Mouse (Mus musculus) brain, embryonic 14.5 days (tissue): ENCODE measurements around the gene Fam213a. TPM values are rescaled to one million over a fixed set of nuclear protein-coding genes. Genes with fewer than 3 reads are reported as not detected.

Source experiments
- DNase-seq: peaks from one replicate; pipeline ENCODE4 v3.0.0-alpha.2; 2011; ENCODE audit warnings: low read depth
- CTCF ChIP-seq: fragments of 200-500 bp; IDR thresholded peaks from 2 replicates; pipeline ENCODE4 v1.5.1; 2012; ENCODE audit warnings: inconsistent platforms, mild to moderate bottlenecking, moderate library complexity, borderline replicate concordance; ENCODE audit not compliant: insufficient read depth, insufficient read length; ENCODE audit errors: extremely low read depth
- POLR2A ChIP-seq: fragments of 200-500 bp; IDR thresholded peaks from 2 replicates; pipeline ENCODE4 v1.6.1; 2012; ENCODE audit warnings: mild to moderate bottlenecking, inconsistent platforms, borderline replicate concordance; ENCODE audit not compliant: poor library complexity, insufficient read depth, insufficient read length, severe bottlenecking; ENCODE audit errors: extremely low read depth
- polyA plus RNA-seq: library from polyadenylated mRNA; depleted of rRNA; stranded (reverse); fragments of >200 nt; gene quantifications from 2 replicates; pipeline ENCODE4 v1.2.3, GENCODE M21; 2012; rRNA removed

Gene Fam213a
- polyA plus RNA-seq, 1 experiment: 43.9 TPM

DNA sequence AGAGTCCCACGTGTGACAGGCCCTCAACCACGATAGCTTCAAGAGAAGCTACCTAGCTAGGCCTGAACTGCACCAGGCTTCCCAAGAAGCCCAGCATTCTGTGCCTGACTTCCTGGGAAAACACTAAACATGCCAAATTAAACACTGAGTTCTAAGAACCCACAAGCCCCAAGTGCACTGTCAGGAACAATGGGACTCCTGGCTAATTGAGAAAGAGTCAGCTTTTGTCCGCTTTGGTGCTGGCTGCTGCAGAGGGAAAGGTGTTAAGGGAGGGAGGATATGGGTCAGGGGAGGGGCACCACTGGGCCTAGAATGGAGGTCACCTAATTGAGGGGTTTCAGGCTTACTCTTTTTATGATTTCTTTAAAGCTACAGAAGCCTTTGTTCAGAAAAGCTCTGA is 64.5 kb downstream of the Fam213a start:
- peak; percentile 57 for DNase-seq

DNA sequence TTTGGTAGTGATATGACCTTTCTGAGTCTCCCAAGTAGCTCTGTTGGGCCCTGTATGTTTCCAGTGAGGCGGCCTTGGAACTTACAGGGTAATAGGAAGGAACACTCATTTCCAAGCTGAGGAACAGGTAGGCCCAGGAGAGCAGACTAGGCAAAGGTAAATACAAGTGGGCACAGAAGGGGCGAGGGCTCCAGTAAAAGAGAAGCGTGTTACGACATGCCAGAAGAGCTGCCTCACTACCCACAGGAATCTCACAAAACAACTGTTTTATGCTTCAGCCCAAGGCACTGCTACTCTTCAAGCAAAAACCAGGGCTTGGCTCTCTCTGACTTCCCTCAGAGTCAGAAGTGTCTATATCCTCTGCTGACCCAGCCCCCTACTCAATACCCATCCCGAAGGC is 65.1 kb downstream of the Fam213a start:
- no peak for DNase-seq
- TF ChIP-seq POLR2A (no peak), CTCF (no peak)

More for the DNA sequence above, 64.5 kb downstream of the Fam213a start:
- no peak for TF ChIP-seq CTCF
- TF ChIP-seq POLR2A: no peak

DNA sequence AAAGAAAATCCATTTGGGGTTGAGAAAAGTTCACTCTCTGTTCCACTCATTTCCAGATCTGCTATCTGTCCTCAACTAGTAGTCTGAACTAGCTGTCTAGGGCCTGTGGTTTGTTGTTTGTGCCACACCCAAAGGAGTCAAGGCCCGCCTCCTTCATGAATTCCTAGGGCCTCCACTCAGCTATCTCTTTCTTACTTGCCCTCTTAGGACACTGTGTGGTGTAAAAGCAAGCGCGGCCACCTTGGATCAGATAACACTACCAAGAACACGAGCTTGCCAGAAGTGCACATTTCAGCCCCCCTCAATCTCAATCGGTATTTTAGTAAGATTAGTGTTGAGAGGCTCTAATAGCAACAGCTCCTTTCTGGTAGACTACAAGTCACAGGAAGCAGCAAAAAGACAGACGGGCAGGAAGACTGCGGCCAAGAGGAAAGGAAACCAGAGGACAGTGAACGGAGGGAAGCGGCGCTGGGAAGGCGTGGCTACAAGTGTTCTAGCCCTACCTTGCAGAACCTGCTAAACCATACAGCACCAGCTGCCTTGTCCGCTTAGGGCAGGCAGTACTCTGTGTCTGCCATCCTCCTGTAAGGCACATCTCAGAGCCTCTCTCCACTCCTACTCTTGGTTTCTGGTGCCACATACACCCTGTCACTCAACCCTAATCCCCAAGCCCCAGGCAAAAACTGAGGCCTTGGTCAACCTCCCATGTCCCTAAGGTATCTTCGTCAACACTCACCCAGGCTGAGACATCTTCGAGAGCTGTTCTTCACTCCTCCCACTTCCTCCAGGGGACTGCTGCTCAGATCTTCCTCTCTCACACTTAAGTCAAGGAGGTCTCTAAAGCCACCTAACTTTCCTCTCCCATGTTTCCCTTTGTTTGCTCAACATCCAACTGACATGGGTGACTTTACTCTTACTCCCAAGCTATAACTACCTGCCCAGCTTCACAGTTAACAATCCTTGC is 65.9 kb downstream of the Fam213a start:
- no peak for DNase-seq
- TF ChIP-seq CTCF (no peak), POLR2A (no peak)

DNA sequence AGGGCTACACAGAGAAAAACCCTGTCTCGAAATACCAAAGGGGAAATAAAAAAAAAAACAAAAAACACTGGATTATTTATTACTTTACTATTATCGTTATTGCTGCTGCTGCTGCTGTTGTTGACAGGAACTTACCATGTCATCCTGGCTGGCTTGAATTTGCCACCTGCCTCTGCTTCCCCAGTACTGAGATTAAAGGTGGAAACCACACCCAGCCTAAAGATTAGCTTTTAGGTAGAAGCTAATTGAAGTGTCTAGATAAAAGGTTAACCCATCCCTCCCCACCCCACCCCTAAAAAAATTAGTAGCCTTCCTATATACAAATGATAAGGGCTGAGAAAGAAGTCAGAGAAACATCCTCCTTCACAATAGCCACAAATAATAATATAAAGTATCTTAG is 69.8 kb downstream of the Fam213a start:
- TF ChIP-seq CTCF (no peak), POLR2A (no peak)
- no peak for DNase-seq

Other genes starting within 250 kb of the Fam213a start
- 2.2 and 4.1 TPM in 2 replicates for gene Sh2d4b, start 120.5 kb downstream of the Fam213a start, polyA plus RNA-seq
- 87.7 and 95.4 TPM in 2 replicates for gene Tspan14, start 47.0 kb downstream of the Fam213a start, polyA plus RNA-seq
- gene Dydc2, start 55.4 kb upstream of the Fam213a start, polyA plus RNA-seq: 0.15 and 0.53 TPM in 2 replicates
- gene Dydc1, start 59.1 kb upstream of the Fam213a start, polyA plus RNA-seq: 0.11 TPM in 1 of 2 replicates, not detected in the other
- 0.16 TPM in 1 of 2 replicates, not detected in the other for gene Mat1a, start 91.2 kb upstream of the Fam213a start, polyA plus RNA-seq
- gene Sftpa1, start 118.0 kb upstream of the Fam213a start, polyA plus RNA-seq: not detected in 2 replicates
- not detected in 2 replicates for gene Mbl1, start 137.7 kb upstream of the Fam213a start, polyA plus RNA-seq
- gene Sftpd, start 171.4 kb upstream of the Fam213a start, polyA plus RNA-seq: not detected in 2 replicates